Mouse (Mus musculus): Measurements from ENCODE around the gene Gm266.

The Gm266 gene

GRCm38 (mm10) chr12:111448931-111449705 lies 36.5 kb downstream of the Gm266 start:
- ChIA-PET POLR2A (interaction anchor here in 3 of 4 experiments (0.5 to 1.7 kb wide), 6 partner anchors 11 to 1133 kb away, joined by 3 to 6 read pairs (median 4); partner anchors contain the start of genes Amn (in 1 of the 3) and Gm266 (in 1 of the 3)), CTCF (interaction anchor here in 3 of 4 experiments (0.6 to 4.9 kb wide), 17 partner anchors 10 to 452 kb away, joined by 3 to 36 read pairs (median 5); no protein-coding TSS in a partner anchor)

DNA sequence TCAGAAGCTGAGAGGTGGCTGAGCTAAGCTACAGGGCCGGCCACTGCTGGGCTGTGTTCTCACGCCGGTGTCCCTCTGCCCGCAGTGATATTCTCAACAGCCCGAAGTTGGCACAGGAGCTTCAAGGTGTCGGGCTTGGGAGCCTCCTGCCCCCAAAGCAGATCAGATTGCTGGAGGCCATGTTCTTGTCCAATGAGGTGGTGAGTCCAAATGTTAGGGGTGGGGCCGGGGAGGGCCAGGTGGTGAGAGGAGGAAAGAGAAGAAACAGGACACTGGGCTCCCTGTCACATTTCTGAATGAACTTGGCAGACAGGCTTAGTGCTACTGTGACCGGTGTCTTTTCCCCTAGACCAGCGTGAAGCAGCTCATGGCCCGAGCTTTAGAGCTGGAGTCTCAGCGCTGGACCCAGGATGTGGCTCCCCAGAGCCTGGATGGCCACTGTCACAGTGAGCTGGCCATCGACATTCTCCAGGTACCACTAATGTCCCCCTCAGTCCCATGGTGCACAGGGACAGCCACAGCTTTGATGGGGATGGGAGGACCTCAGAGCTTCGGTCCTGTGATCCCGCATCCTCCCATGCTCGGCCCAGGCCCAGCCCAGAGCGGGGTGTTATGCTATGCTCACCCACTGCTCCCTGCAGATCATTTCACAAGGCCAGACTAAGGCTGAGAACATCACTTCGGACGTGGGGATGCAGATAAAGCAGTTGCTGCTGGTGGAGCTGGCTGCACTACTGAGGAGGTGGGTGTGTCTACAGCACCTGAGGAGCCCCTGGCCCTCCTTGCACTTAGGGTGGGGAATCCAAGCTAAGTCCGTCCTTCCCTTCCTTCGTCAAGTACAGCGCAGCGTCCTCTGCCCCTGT lies 37.5 kb downstream of the Gm266 start:
- CTCF ChIA-PET, result interaction anchor here (0.6 to 4.9 kb wide), 18 partner anchors 11 to 511 kb away, joined by 3 to 36 read pairs (median 5); no protein-coding TSS in a partner anchor
- POLR2A ChIA-PET, result interaction anchor here in 2 of 4 experiments (0.5 to 1.7 kb wide), 8 partner anchors 10 to 909 kb away, joined by 3 to 6 read pairs (median 3); partner anchors contain the start of genes Amn (in 1 of the 2) and Gm266 (in 1 of the 2)

GRCm38 (mm10) chr12:111447350-111447749 lies 38.3 kb downstream of the Gm266 start:
- CTCF ChIA-PET, result interaction anchor here (0.6 to 4.9 kb wide), 7 partner anchors 14 to 151 kb away, joined by 3 to 36 read pairs (median 7); no protein-coding TSS in a partner anchor
- POLR2A ChIA-PET, result interaction anchor here in 1 of 4 experiments (0.6 to 1.7 kb wide), 6 partner anchors 9 to 910 kb away, joined by 3 to 7 read pairs (median 4); no protein-coding TSS in a partner anchor

- ChIA-PET CTCF (interaction anchor here in 2 of 4 experiments (0.7 to 4.5 kb wide), 7 partner anchors 15 to 45 kb away, joined by 3 to 36 read pairs (median 5); no protein-coding TSS in a partner anchor), POLR2A (interaction anchor here in 1 of 4 experiments (0.6 to 1.8 kb wide), 4 partner anchors 9 to 999 kb away, joined by 3 to 7 read pairs (median 4); no protein-coding TSS in a partner anchor)
Observed at GRCm38 (mm10) chr12:111446745-111447144, 38.9 kb downstream of the Gm266 start.

GRCm38 (mm10) chr12:111445890-111446613 lies 39.6 kb downstream of the Gm266 start:
- POLR2A ChIA-PET, result interaction anchor here in 3 of 4 experiments (0.7 to 2.9 kb wide), 10 partner anchors 10 to 172 kb away, joined by 3 to 19 read pairs (median 4); no protein-coding TSS in a partner anchor
- CTCF ChIA-PET, result interaction anchor here (0.6 to 4.5 kb wide), 13 partner anchors 9 to 75 kb away, joined by 3 to 36 read pairs (median 4); no protein-coding TSS in a partner anchor

- ChIA-PET CTCF (interaction anchor here (0.6 to 4.5 kb wide), 13 partner anchors 10 to 75 kb away, joined by 3 to 36 read pairs (median 4); no protein-coding TSS in a partner anchor), POLR2A (interaction anchor here in 3 of 4 experiments (0.7 to 2.9 kb wide), 10 partner anchors 11 to 172 kb away, joined by 3 to 19 read pairs (median 4); no protein-coding TSS in a partner anchor)
Observed at GRCm38 (mm10) chr12:111445161-111445889, 40.3 kb downstream of the Gm266 start.

DNA sequence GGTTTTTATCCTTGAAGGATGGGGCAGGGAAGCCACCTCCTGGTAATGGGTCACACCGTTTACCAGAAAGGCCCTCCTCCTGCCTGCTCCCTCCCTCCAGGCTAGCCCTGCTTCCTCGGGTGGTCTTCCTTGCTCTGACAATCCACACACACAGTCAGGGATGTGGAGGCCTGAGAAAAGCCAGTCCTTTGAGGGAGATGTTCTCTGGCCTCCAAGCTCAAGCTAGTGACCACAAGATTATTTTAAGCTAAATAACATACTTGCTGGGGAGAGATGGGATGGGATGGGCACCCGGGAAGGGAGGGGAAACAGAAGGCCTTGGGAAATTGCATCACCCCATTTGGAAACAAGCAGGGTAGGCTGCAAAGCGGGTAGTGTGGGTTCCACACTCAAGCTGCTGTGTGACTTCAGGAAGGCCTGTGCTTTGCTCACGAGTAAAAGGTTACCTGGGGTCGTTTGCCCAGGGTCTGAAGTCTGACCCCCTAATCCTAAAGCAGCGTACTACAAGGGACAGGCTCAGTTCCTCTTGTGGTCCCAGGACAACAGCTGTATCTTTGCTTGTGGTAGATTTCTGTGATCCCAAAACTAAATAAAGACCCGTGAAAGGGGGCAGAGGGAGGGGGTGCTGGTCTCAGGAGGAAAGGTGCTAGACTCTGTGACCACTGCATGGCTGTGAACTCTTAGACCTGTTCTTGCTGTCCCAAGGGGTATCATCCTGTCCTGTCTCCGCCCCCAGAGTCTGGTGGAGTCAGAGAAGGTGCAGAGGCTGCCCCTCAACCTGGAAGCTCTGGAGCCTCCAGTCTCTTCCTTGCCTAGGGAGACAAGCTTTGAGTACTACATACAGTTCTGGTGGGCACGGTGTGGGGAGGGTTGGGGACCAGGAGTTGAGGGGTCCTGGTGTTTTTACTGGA lies 41.4 kb downstream of the Gm266 start:
- CTCF ChIA-PET, result interaction anchor here (0.5 to 1.7 kb wide), 8 partner anchors 18 to 370 kb away, joined by 3 to 8 read pairs (median 4); partner anchors contain the start of genes Xrcc3 (in 1 of the 4) and Zfyve21 (in 1 of the 4)
- POLR2A ChIA-PET, result interaction anchor here in 2 of 4 experiments (0.5 to 2.9 kb wide), 6 partner anchors 10 to 636 kb away, joined by 3 to 19 read pairs (median 4); no protein-coding TSS in a partner anchor

GRCm38 (mm10) chr12:111443011-111443870 lies 42.4 kb downstream of the Gm266 start:
- POLR2A ChIA-PET, result interaction anchor here in 2 of 4 experiments (0.5 to 2.9 kb wide), 9 partner anchors 9 to 637 kb away, joined by 3 to 19 read pairs (median 4); no protein-coding TSS in a partner anchor
- CTCF ChIA-PET, result interaction anchor here in 2 of 4 experiments (0.6 to 3.0 kb wide), 7 partner anchors 15 to 210 kb away, joined by 3 to 25 read pairs (median 3); no protein-coding TSS in a partner anchor

GRCm38 (mm10) chr12:111442309-111443010 lies 43.2 kb downstream of the Gm266 start, which contains the start of gene Tnfaip2:
Tnfaip2 (plus strand) TSS chr12:111442469.
- ChIA-PET POLR2A (interaction anchor here (0.5 to 1.7 kb wide), 16 partner anchors 8 to 203 kb away, joined by 3 to 6 read pairs (median 3); partner anchors contain the start of gene Exoc3l4 (in 1 of the 4)), CTCF (interaction anchor here (0.8 to 3.2 kb wide), 16 partner anchors 14 to 254 kb away, joined by 3 to 25 read pairs (median 3); no protein-coding TSS in a partner anchor)

DNA sequence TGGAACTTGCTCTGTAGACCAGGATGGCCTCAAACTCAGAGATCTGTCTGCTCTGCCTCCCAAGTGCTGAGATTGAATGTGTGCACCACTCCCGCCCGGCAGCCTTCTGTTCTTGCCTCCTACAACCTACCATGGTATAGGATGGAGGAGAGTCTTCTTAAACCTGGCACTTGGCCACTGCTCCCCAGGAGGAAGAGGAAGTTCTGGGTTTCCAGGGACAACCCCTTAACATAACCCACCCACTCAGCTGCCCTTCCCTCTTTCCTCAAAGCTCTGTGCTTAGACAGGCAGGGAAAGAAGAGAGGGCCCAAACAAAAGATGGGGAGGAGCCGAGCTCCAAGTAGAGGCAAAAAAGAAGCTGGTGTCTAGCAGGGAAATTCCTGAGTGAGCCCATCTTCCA lies 44.1 kb downstream of the Gm266 start:
- POLR2A ChIA-PET, result interaction anchor here (0.5 to 1.7 kb wide), 16 partner anchors 9 to 910 kb away, joined by 3 to 5 read pairs (median 3); partner anchors contain the start of gene Exoc3l4 (in 1 of the 4)
- CTCF ChIA-PET, result interaction anchor here (0.8 to 3.2 kb wide), 16 partner anchors 11 to 255 kb away, joined by 3 to 25 read pairs (median 4); no protein-coding TSS in a partner anchor

- ChIA-PET CTCF (interaction anchor here (0.6 to 3.2 kb wide), 7 partner anchors 15 to 40 kb away, joined by 4 to 25 read pairs (median 6); no protein-coding TSS in a partner anchor), POLR2A (interaction anchor here in 1 of 4 experiments (0.6 to 0.8 kb wide), 3 partner anchors 11 to 118 kb away, joined by 3 read pairs; no protein-coding TSS in a partner anchor)
Observed at GRCm38 (mm10) chr12:111440701-111441373, 44.8 kb downstream of the Gm266 start.

GRCm38 (mm10) chr12:111438850-111439249 lies 46.8 kb downstream of the Gm266 start:
- POLR2A ChIA-PET, result interaction anchor here in 1 of 4 experiments (0.9 to 2.1 kb wide), 5 partner anchors 9 to 99 kb away, joined by 3 to 6 read pairs (median 4); partner anchors contain the start of gene Eif5
- CTCF ChIA-PET, result interaction anchor here (0.6 to 4.4 kb wide), 7 partner anchors 10 to 198 kb away, joined by 3 to 34 read pairs (median 6); no protein-coding TSS in a partner anchor

Data from embryonic stem cell, embryonic (primary cell).